Mouse (Mus musculus) gastrocnemius, adult 18-20 months (tissue): Measurements from ENCODE around the gene Depdc1b. TPM values are rescaled to one million over a fixed set of nuclear protein-coding genes. Genes with fewer than 3 reads are reported as not detected.

Source experiments
- DNase-seq: peaks from one replicate; pipeline ENCODE4 v3.0.0; 2021; ENCODE audit warnings: low spot score
- total RNA-seq, 2 experiments: library from RNA; stranded (reverse); gene quantifications; 2 replicates each; pipeline ENCODE4 v1.2.3; 2021

Gene Depdc1b
- total RNA-seq, 2 experiments from 2014 or later, result not detected

DNA sequence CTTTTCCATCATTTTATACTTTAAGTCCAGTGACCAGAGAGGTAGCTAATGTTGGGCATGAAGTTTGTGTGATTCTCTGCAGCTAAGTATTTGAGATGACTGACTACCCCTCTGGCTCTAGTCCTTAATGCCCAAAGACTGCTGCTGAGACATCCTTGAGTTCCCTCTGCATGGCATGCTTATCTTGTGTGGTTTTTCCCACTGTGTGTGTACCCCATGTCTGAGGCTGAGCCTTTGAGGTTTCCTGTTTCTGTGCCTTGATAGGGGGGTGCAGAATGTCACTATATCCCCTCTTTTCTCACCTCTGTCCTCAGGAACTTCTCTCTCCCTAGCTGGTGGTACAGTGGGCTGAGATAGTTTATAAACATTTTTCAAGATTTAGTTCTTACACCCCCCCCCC lies 119.6 kb downstream of the Depdc1b start:
- DNase-seq, result no peak

GRCm38 (mm10) chr13:108437424-108437823 lies 121.3 kb downstream of the Depdc1b start:
- DNase-seq, result no peak

DNA sequence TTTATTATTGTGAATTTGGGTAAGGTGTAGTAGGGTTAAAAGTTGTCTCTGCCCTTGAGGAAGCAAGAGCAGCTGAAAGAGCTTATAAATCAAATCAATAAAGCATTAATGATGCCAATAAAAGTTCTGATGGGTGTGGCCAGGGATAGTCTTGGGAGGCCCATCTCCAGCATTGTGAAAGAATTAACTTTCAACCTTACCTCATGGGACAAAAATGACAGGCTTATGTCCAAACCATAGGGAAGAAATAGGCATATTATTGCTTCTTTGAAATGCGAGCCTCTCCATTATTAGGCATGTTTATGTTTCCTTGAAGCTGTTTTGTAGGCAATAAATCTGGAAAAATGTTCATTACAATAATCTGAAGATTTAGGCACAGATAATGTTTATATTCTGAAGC lies 122.9 kb downstream of the Depdc1b start:
- DNase-seq, result no peak

DNA sequence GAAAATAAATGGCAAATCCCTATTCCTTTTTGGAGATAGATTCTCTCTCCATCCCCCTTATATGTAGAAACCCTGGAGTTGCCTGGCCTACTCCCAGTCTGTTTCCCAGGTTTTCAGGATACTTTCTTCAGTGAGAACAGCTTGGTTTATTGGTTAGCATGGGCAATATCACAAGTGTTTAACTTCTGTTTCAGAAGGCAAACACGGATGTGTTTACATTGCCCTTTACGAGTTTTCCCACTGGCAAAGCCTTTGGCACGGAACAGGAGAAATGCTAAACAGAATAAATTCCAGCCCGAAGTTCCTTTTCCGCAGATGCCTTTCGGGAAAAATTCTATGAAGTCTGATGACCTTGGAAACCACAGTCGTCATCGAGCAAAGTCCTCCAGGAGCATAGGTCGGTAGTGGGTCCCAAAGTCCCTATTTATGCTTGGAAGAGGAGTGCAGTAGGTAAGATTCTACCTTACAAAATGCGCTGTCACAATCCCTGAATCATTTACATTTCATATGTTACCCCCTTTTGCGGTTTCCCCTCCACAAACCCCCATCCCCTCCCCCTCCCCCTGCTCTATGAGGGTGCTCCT lies 132.3 kb downstream of the Depdc1b start:
- DNase-seq, result no peak

- DNase-seq, result no peak
Measured at GRCm38 (mm10) chr13:108449116-108450097, 133.3 kb downstream of the Depdc1b start, which contains the start of gene Pde4d. Pde4d (plus strand) TSS chr13:108449948.

- DNase-seq, result no peak
Measured at GRCm38 (mm10) chr13:108451122-108451521, 135.0 kb downstream of the Depdc1b start.

GRCm38 (mm10) chr13:108453064-108453919 lies 137.2 kb downstream of the Depdc1b start:
- no peak for DNase-seq

Other genes with a start within 250 kb of the Depdc1b start
- 10 to 100 TPM; 20.4 to 24.3 TPM for gene Ndufaf2, start 157.7 kb upstream of the Depdc1b start, total RNA-seq
- 1 to 10 TPM; 4.7 to 5.1 TPM for gene Ercc8, start 157.6 kb upstream of the Depdc1b start, total RNA-seq
- gene Elovl7, start 101.9 kb upstream of the Depdc1b start, total RNA-seq, result under 1 TPM; 0.27 to 0.33 TPM
- gene Pde4d, start 133.6 kb downstream of the Depdc1b start, total RNA-seq, result 100 to 1,000 TPM; 284 to 289 TPM